Mouse (Mus musculus): ENCODE results near the gene Fmn2. TPM values are rescaled to one million over a fixed set of nuclear protein-coding genes. Genes with fewer than 3 reads are reported as not detected.

Fmn2 gene
- polyA plus RNA-seq, 1 experiment from 2014 or later, result 9.4 TPM

DNA sequence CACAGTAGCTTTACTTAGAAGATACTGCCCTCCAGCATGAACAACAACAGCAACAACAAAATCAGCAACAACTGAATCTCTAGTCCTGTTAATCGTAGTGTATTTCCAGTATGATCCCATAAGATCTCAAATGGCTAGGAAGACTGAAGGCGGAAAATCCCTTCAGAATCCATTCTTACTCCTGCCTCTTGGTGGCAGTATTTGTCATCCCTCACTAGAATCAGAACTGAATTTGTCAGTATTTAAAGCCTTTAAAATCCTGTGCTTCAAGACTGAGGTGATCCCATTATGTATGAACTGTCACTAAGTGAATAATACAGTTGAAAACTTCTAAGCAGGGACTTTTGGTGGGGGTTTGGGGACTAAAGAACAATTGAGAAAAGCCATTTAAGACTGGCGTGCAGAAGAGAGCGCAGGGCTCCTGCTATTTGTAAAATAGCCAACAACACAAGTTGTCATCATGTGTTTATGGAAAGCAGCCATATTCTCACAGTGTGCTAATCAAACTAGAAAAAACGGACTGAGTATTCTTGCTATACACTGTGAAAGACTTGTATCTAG, 90.9 kb downstream of the Fmn2 start:
- no peak overlapping the region for H3K27ac ChIP-seq (replicated peaks; ENCODE audit: low read depth, low read length)
- no peaks in the 10 kb centered on the region for H3K36me3 ChIP-seq (ENCODE audit: control insufficient read depth, insufficient read depth, low read length)
- DNase-seq (peak; percentile 65), ATAC-seq (ENCODE audit: low FRiP score, low TSS enrichment) (no peak)
- no peaks in the 10 kb centered on the region for H3K9me3 ChIP-seq (ENCODE audit: control insufficient read depth, low read length)
- H3K4me3 ChIP-seq (replicated peaks; ENCODE audit: low read depth, low read length), result no peak overlapping the region
- H3K9ac ChIP-seq (replicated peaks; ENCODE audit: low read length), result no peak overlapping the region
- no peaks in the 10 kb centered on the region for H3K27me3 ChIP-seq (ENCODE audit: control insufficient read depth, insufficient read depth, low read length)
- 69% methylated on average over 5 of the region's 5 CpGs for WGBS
- no peak overlapping the region for H3K4me2 ChIP-seq (ENCODE audit: low read length)
- no peaks in the 10 kb centered on the region for H3K4me1 ChIP-seq (ENCODE audit: control insufficient read depth, insufficient read depth, low read length)

DNA sequence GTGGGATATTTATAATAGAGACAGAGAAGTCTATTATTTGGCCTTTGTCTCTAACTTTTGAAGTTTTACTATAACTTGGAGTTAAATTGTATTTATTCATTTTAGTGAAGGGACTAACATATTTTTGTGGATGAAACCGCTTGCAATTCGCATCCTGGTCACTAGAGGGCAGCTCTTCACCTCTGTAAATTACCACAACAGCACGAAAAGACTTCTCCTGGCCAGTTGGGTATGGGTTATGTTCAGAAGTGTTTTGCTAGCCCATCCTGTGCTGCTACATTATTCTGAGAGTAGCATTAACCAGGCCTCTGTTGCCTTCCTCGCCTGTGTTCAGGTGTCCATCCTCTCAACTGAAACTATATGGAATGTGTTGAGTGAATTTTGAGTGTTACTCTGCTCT, 93.4 kb downstream of the Fmn2 start:
- H3K36me3 ChIP-seq (ENCODE audit: control insufficient read depth, insufficient read depth, low read length), result no peaks in the 10 kb centered on the region
- H3K9ac ChIP-seq (replicated peaks; ENCODE audit: low read length), result no peak overlapping the region
- H3K4me1 ChIP-seq (ENCODE audit: control insufficient read depth, insufficient read depth, low read length), result no peaks in the 10 kb centered on the region
- DNase-seq, result peak; percentile 86
- no peaks in the 10 kb centered on the region for H3K9me3 ChIP-seq (ENCODE audit: control insufficient read depth, low read length)
- WGBS, result 12% methylated on average over 4 of the region's 4 CpGs
- ATAC-seq (ENCODE audit: low FRiP score, low TSS enrichment), result no peak
- H3K27me3 ChIP-seq (ENCODE audit: control insufficient read depth, insufficient read depth, low read length), result no peaks in the 10 kb centered on the region
- H3K4me2 ChIP-seq (ENCODE audit: low read length), result no peak overlapping the region
- no peak overlapping the region for H3K4me3 ChIP-seq (replicated peaks; ENCODE audit: low read depth, low read length)
- H3K27ac ChIP-seq (replicated peaks; ENCODE audit: low read depth, low read length), result no peak overlapping the region

DNA sequence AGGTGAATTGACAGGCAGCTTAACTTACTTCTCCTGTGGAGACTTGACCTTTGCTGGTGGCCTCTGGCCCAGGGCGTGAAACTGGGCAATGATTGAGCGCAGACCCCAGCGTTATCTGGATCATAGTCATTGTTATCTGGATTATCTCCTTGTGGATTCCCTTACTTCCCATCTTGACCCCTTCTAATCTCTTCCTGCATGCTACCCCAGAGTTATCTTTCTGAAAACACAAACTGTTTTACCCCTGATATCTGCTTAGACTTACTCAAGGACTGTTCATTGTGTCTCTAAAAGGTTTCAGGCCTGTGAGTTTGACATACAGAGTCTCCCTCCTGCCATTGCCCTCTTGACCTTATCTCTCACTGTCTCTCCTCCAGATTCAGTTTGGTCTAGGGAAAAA, 95.9 kb downstream of the Fmn2 start:
- Histone ChIP-seq H3K9me3 (ENCODE audit: control insufficient read depth, low read length) (no peaks in the 10 kb centered on the region), H3K4me2 (ENCODE audit: low read length) (no peak overlapping the region), H3K4me1 (ENCODE audit: control insufficient read depth, insufficient read depth, low read length) (no peaks in the 10 kb centered on the region), H3K36me3 (ENCODE audit: control insufficient read depth, insufficient read depth, low read length) (no peaks in the 10 kb centered on the region), H3K4me3 (replicated peaks; ENCODE audit: low read depth, low read length) (no peak overlapping the region), H3K27ac (replicated peaks; ENCODE audit: low read depth, low read length) (no peak overlapping the region), H3K27me3 (ENCODE audit: control insufficient read depth, insufficient read depth, low read length) (no peaks in the 10 kb centered on the region), H3K9ac (replicated peaks; ENCODE audit: low read length) (no peak overlapping the region)
- no peak for DNase-seq
- 79% methylated on average over 3 of the region's 3 CpGs for WGBS
- ATAC-seq (ENCODE audit: low FRiP score, low TSS enrichment), result no peak

- 98% methylated on average over 6 of the region's 6 CpGs for WGBS
- Histone ChIP-seq H3K36me3 (ENCODE audit: control insufficient read depth, insufficient read depth, low read length) (no peaks in the 10 kb centered on the region), H3K27me3 (ENCODE audit: control insufficient read depth, insufficient read depth, low read length) (no peaks in the 10 kb centered on the region), H3K9me3 (ENCODE audit: control insufficient read depth, low read length) (no peaks in the 10 kb centered on the region), H3K4me2 (ENCODE audit: low read length) (no peak overlapping the region), H3K4me1 (ENCODE audit: control insufficient read depth, insufficient read depth, low read length) (no peaks in the 10 kb centered on the region), H3K9ac (replicated peaks; ENCODE audit: low read length) (no peak overlapping the region), H3K27ac (replicated peaks; ENCODE audit: low read depth, low read length) (no peak overlapping the region), H3K4me3 (replicated peaks; ENCODE audit: low read depth, low read length) (no peak overlapping the region)
- DNase-seq (no peak), ATAC-seq (ENCODE audit: low FRiP score, low TSS enrichment) (no peak)
Measured at GRCm38 (mm10) chr1:174598226-174598625, 96.6 kb downstream of the Fmn2 start.

GRCm38 (mm10) chr1:174600041-174600440, 98.4 kb downstream of the Fmn2 start:
- Histone ChIP-seq H3K9me3 (ENCODE audit: control insufficient read depth, low read length) (no peaks in the 10 kb centered on the region), H3K4me3 (replicated peaks; ENCODE audit: low read depth, low read length) (no peak overlapping the region), H3K4me2 (ENCODE audit: low read length) (no peak overlapping the region), H3K4me1 (ENCODE audit: control insufficient read depth, insufficient read depth, low read length) (no peaks in the 10 kb centered on the region), H3K27me3 (ENCODE audit: control insufficient read depth, insufficient read depth, low read length) (no peaks in the 10 kb centered on the region), H3K9ac (replicated peaks; ENCODE audit: low read length) (no peak overlapping the region), H3K27ac (replicated peaks; ENCODE audit: low read depth, low read length) (no peak overlapping the region), H3K36me3 (ENCODE audit: control insufficient read depth, insufficient read depth, low read length) (no peaks in the 10 kb centered on the region)
- ATAC-seq (ENCODE audit: low FRiP score, low TSS enrichment) (no peak), DNase-seq (no peak)
- WGBS, result 97% methylated on average over 2 of the region's 2 CpGs

DNA sequence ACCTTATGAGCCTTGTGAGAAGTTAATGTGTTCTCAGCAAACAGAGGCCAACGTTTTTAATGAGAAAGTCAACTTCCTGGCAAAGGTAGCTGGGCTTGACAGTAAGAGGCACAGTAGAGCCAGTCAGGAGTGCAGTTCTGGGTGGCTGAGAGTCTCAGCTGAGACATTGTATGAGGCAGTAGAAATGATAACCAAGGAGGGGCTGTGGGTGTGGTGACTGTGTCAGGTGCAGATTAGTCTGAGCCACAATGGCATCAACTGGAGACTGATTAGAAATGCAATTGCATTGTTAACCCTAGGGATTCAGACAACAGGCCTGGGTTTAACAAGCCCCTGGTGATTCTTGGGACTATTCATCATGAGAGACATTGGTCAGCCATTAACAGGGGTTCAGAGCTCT, 99.0 kb downstream of the Fmn2 start:
- Histone ChIP-seq H3K27ac (replicated peaks; ENCODE audit: low read depth, low read length) (no peak overlapping the region), H3K36me3 (ENCODE audit: control insufficient read depth, insufficient read depth, low read length) (no peaks in the 10 kb centered on the region), H3K4me3 (replicated peaks; ENCODE audit: low read depth, low read length) (no peak overlapping the region), H3K4me1 (ENCODE audit: control insufficient read depth, insufficient read depth, low read length) (no peaks in the 10 kb centered on the region), H3K9me3 (ENCODE audit: control insufficient read depth, low read length) (no peaks in the 10 kb centered on the region), H3K4me2 (ENCODE audit: low read length) (no peak overlapping the region), H3K27me3 (ENCODE audit: control insufficient read depth, insufficient read depth, low read length) (no peaks in the 10 kb centered on the region), H3K9ac (replicated peaks; ENCODE audit: low read length) (no peak overlapping the region)
- 61% methylated on average over 1 of the region's 1 CpGs for WGBS
- ATAC-seq (ENCODE audit: low FRiP score, low TSS enrichment) (no peak), DNase-seq (no peak)

GRCm38 (mm10) chr1:174617368-174617767, 115.7 kb downstream of the Fmn2 start:
- Histone ChIP-seq H3K4me2 (ENCODE audit: low read length) (no peak overlapping the region), H3K27me3 (ENCODE audit: control insufficient read depth, insufficient read depth, low read length) (no peaks in the 10 kb centered on the region), H3K9me3 (ENCODE audit: control insufficient read depth, low read length) (no peaks in the 10 kb centered on the region), H3K36me3 (ENCODE audit: control insufficient read depth, insufficient read depth, low read length) (peaks cover 17% of the 10 kb centered on the region), H3K4me3 (replicated peaks; ENCODE audit: low read depth, low read length) (no peak overlapping the region), H3K9ac (replicated peaks; ENCODE audit: low read length) (no peak overlapping the region), H3K4me1 (ENCODE audit: control insufficient read depth, insufficient read depth, low read length) (no peaks in the 10 kb centered on the region), H3K27ac (replicated peaks; ENCODE audit: low read depth, low read length) (no peak overlapping the region)
- 82% methylated on average over 4 of the region's 4 CpGs for WGBS
- DNase-seq, result no peak
- no peak for ATAC-seq (ENCODE audit: low FRiP score, low TSS enrichment)

GRCm38 (mm10) chr1:174621512-174621911, 119.9 kb downstream of the Fmn2 start:
- Histone ChIP-seq H3K4me2 (ENCODE audit: low read length) (no peak overlapping the region), H3K4me1 (ENCODE audit: control insufficient read depth, insufficient read depth, low read length) (no peaks in the 10 kb centered on the region), H3K9ac (replicated peaks; ENCODE audit: low read length) (no peak overlapping the region), H3K4me3 (replicated peaks; ENCODE audit: low read depth, low read length) (no peak overlapping the region), H3K9me3 (ENCODE audit: control insufficient read depth, low read length) (no peaks in the 10 kb centered on the region), H3K27me3 (ENCODE audit: control insufficient read depth, insufficient read depth, low read length) (no peaks in the 10 kb centered on the region), H3K27ac (replicated peaks; ENCODE audit: low read depth, low read length) (no peak overlapping the region), H3K36me3 (ENCODE audit: control insufficient read depth, insufficient read depth, low read length) (no peaks in the 10 kb centered on the region)
- WGBS, result 44% methylated on average over 1 of the region's 1 CpGs
- DNase-seq (no peak), ATAC-seq (ENCODE audit: low FRiP score, low TSS enrichment) (no peak)

DNA sequence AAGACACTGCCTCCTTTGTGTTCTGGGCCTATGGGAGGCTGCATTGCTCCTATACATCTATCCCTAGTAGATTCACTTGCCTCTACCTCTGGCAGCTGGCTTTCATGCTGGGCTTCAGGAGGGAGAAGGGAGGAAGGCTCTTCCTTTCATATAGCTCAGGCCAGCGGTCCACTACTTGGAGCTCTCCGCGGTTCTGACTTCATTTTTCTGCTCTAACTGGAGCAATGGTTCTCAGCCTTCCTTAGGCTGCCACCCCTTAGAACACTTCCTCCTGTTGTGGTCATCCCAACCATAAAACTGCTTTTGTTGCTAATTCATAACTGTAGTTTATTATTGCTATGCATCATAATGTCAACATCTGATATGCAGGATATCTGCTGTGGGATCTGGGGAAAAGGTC, 121.4 kb downstream of the Fmn2 start:
- H3K36me3 ChIP-seq (ENCODE audit: control insufficient read depth, insufficient read depth, low read length), result no peaks in the 10 kb centered on the region
- no peaks in the 10 kb centered on the region for H3K27me3 ChIP-seq (ENCODE audit: control insufficient read depth, insufficient read depth, low read length)
- DNase-seq, result no peak
- H3K9me3 ChIP-seq (ENCODE audit: control insufficient read depth, low read length), result no peaks in the 10 kb centered on the region
- no peaks in the 10 kb centered on the region for H3K4me1 ChIP-seq (ENCODE audit: control insufficient read depth, insufficient read depth, low read length)
- H3K4me2 ChIP-seq (ENCODE audit: low read length), result no peak overlapping the region
- no peak overlapping the region for H3K27ac ChIP-seq (replicated peaks; ENCODE audit: low read depth, low read length)
- no peak for ATAC-seq (ENCODE audit: low FRiP score, low TSS enrichment)
- H3K9ac ChIP-seq (replicated peaks; ENCODE audit: low read length), result no peak overlapping the region
- no peak overlapping the region for H3K4me3 ChIP-seq (replicated peaks; ENCODE audit: low read depth, low read length)
- 45% methylated on average over 3 of the region's 3 CpGs for WGBS

Data from midbrain, embryonic 14.5 days (tissue).